Mouse (Mus musculus) small intestine, adult 2 months (tissue): Measurements from ENCODE around the gene Fam20b. TPM values are rescaled to one million over a fixed set of nuclear protein-coding genes. Genes with fewer than 3 reads are reported as not detected.
"Not testable (repeated sequence)": the region's sequence is repeated elsewhere in the genome, so short reads cannot be mapped to it uniquely, and the experiment has no call there.

Experiments used
- H3K27ac ChIP-seq: fragments of 200-500 bp; 2 replicates; pipeline ENCODE4 v1.5.1; 2012; ENCODE audit warnings: low read depth, low read length, control low read depth, inconsistent platforms; ENCODE audit not compliant: insufficient read depth
- H3K27me3 ChIP-seq: fragments of 200-500 bp; 2 replicates; pipeline ENCODE4 v1.6.1; 2012; ENCODE audit warnings: mild to moderate bottlenecking, moderate library complexity, low read length, inconsistent platforms; ENCODE audit not compliant: control insufficient read depth, insufficient read depth
- H3K36me3 ChIP-seq: fragments of 200-500 bp; 2 replicates; pipeline ENCODE4 v1.6.1; 2012; ENCODE audit warnings: mild to moderate bottlenecking, low read length, control low read depth, inconsistent platforms; ENCODE audit not compliant: control insufficient read depth, insufficient read depth
- H3K4me1 ChIP-seq: fragments of 200-500 bp; 2 replicates; pipeline ENCODE4 v1.6.1; 2012; ENCODE audit warnings: low read length, inconsistent platforms, mixed read lengths; ENCODE audit not compliant: control insufficient read depth, insufficient read depth, insufficient read length
- H3K4me3 ChIP-seq: fragments of 200-500 bp; 2 replicates; pipeline ENCODE4 v1.5.1; 2012; ENCODE audit warnings: low read depth, mild to moderate bottlenecking, control low read depth, inconsistent platforms, low read length, moderate library complexity
- CTCF ChIP-seq: fragments of 200-500 bp; IDR thresholded peaks from 2 replicates; pipeline ENCODE4 v1.5.1; 2012; ENCODE audit warnings: low read depth, mild to moderate bottlenecking, control low read depth, inconsistent platforms, low read length, moderate library complexity, mixed read lengths; ENCODE audit not compliant: insufficient replicate concordance, insufficient read length; ENCODE audit errors: extremely low read depth
- POLR2A ChIP-seq: fragments of 200-500 bp; IDR thresholded peaks from 2 replicates; pipeline ENCODE4 v1.6.1; 2012; ENCODE audit warnings: low read depth, mild to moderate bottlenecking, control low read depth, inconsistent platforms, low read length, moderate library complexity
- whole genome bisulfite sequencing: fragments of 180-500 bp; shearing (Covaris S2); methylation state at CpG from one replicate; pipeline ENCODE4 v1.1.7; 2018; 5-methylcytosine and 5-hydroxymethylcytosine counted together
- polyA plus RNA-seq: library from polyadenylated mRNA; depleted of rRNA; stranded (reverse); fragments of >200 nt; gene quantifications from 2 replicates; pipeline ENCODE4 v1.2.3, GENCODE M21; 2012

Gene Fam20b
- polyA plus RNA-seq, 1 experiment = 25.7 TPM

DNA sequence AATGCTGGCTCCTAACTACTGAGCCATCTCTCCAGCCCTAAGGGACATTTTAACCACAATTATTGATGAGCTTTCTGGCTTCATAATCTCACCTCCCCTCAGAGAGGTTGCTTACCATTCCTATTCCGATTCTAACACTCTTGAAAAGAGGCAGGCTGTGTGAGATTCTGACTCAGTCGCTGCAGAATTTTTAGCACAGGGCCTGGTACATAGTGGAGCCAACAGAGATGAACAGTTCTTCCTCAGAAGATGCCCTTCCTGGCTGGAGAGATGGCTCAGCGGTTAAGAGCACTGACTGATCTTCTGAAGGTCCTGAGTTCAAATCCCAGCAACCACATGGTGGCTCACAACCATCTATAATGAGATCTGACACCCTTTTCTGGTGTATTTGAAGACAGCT is 47.0 kb downstream of the Fam20b start:
- no peaks in the 10 kb centered on the region for H3K27me3 ChIP-seq
- H3K27ac ChIP-seq = no peak overlapping the region
- TF ChIP-seq CTCF (no peak), POLR2A (no peak)
- 95% methylated on average over 3 of the region's 3 CpGs for WGBS
- H3K4me1 ChIP-seq = peaks cover 24% of the 10 kb centered on the region
- no peaks in the 10 kb centered on the region for H3K36me3 ChIP-seq
- no peak overlapping the region for H3K4me3 ChIP-seq

DNA sequence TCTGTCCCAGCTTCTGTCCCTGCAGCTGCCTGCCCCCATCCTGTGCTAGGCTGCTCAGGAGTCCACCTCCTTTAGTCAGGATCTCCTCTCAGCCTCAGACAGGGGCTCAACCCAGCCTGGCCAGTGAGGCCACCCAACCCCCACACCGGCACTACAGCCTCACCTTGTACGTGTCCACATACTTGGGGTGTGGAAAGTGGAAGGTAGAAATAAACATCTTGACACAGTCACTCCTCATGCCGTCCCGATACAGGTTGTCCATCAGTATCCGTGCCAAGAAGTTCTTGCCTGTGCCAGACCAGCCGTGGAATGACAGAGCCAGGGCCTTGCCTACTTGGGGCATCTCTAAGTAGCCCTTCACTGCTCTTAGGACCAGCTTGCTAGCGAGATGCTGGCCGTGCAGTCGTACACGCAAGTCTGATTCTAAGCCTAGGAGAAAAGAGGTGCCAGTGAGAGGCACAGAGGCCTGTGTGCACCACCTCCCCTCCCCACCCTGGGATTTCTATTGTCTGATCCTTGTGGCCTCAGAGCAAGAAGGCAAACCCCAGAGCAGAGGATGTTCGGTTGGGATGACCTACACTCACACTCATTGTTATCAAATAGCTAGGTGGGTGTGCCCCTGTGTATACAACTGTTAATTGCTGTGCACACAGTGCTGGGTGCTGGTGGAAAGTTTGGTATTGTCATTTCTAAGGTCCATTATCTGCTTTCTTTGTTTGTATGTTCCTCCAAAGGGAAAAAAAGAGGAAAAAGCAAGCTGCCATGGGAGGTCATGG is 49.5 kb downstream of the Fam20b start:
- Histone ChIP-seq H3K27ac (peak overlapping the region; percentile 44), H3K27me3 (no peaks in the 10 kb centered on the region), H3K36me3 (no peaks in the 10 kb centered on the region), H3K4me1 (peaks cover 26% of the 10 kb centered on the region), H3K4me3 (no peak overlapping the region)
- WGBS = 50% methylated on average over 11 of the region's 11 CpGs
- TF ChIP-seq CTCF (no peak), POLR2A (no peak)

DNA sequence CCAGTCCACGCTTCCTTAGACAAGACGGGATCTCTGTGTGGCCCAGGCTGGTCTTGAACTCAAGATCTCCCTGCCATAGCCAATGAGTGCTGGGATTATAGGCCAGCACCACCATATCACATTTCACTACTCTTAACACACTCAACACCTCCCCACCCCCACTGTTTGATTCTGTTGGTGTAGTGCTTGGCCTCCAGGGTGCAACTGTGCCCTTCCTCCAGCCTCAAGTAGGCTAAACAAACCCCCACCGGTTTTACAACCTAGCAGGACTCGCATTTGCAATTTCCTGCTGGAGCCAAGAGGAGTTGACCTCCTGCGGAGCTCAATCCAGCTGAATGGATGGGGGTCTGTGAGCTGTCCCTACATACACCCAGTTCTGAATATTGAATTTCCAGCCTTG is 50.3 kb downstream of the Fam20b start:
- WGBS = 54% methylated on average over 5 of the region's 5 CpGs
- peaks cover 26% of the 10 kb centered on the region for H3K4me1 ChIP-seq
- H3K4me3 ChIP-seq = no peak overlapping the region
- no peak for TF ChIP-seq CTCF
- no peak for TF ChIP-seq POLR2A
- H3K27me3 ChIP-seq = no peaks in the 10 kb centered on the region
- H3K36me3 ChIP-seq = no peaks in the 10 kb centered on the region
- H3K27ac ChIP-seq = 0 out of 2 replicates have a peak overlapping the region, but pooled peaks have one; percentile 1

DNA sequence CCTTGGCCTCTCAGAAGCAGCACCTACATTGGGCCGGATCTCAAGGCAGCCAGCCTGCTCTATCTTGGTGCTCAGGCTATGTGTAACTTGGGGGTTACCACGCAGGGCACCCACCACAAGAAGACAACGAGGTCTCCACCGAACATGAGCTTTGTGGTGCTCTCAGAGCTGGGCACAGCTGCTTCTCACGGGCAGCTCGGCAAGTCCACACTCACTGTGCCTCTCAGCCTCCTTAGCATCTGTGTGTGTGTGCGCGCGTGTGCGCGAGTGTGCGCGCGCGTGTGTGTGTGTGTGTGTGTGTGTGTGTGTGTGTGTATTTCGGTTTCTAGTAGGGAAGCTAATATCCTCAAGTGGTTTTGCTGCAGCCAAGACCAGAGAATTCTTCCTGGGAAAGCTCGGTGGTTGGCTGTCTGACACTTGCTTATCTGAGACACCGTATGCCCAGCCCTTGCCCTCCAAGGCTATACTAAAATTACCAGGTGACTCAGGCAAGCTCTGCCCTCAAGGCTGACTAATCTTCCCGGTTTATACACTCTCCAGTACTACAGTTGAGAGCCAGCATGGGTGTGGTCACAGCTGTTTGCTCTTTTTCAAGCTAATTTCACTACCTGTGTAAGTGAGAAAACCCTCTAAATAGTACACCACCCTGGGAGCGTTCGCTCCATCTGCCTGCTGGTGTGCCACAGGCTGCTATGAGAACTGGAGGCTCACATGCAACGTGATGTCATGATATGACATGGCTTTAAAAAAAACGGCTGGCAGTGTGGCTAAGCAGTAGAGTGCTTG is 51.6 kb downstream of the Fam20b start:
- no peak for TF ChIP-seq POLR2A
- TF ChIP-seq CTCF = no peak
- WGBS = 45% methylated on average over 23 of the region's 23 CpGs
- H3K36me3 ChIP-seq = no peaks in the 10 kb centered on the region
- peaks cover 24% of the 10 kb centered on the region for H3K4me1 ChIP-seq
- peak overlapping the region; percentile 19; the same call in 1 of the 2 replicates for H3K4me3 ChIP-seq
- H3K27ac ChIP-seq = peak overlapping the region; percentile 53
- no peaks in the 10 kb centered on the region for H3K27me3 ChIP-seq

DNA sequence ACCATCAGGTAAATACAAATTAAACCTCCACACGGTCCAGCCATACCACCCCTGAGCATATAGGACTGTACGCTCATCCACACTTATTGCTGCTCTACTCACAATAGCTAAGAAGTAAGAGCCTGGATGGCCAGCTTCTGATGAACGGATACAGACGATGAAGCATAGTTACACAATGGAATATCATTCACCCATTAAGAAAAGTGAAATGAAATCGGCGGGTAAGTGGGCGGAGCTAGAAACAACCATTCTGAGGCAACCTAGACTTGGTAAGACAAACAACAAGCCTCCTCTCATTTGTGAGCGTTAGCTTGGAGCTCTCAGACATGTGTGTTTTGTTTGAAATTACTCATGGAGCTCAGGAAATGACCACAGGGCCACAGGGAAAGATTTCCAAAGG is 53.1 kb downstream of the Fam20b start:
- Histone ChIP-seq H3K27me3 (no peaks in the 10 kb centered on the region), H3K4me1 (peaks cover 31% of the 10 kb centered on the region), H3K4me3 (no peak overlapping the region), H3K36me3 (peaks cover 2% of the 10 kb centered on the region; the same call in 1 of the 2 replicates), H3K27ac (no peak overlapping the region)
- TF ChIP-seq CTCF (no peak), POLR2A (no peak)
- WGBS = 85% methylated on average over 8 of the region's 8 CpGs

DNA sequence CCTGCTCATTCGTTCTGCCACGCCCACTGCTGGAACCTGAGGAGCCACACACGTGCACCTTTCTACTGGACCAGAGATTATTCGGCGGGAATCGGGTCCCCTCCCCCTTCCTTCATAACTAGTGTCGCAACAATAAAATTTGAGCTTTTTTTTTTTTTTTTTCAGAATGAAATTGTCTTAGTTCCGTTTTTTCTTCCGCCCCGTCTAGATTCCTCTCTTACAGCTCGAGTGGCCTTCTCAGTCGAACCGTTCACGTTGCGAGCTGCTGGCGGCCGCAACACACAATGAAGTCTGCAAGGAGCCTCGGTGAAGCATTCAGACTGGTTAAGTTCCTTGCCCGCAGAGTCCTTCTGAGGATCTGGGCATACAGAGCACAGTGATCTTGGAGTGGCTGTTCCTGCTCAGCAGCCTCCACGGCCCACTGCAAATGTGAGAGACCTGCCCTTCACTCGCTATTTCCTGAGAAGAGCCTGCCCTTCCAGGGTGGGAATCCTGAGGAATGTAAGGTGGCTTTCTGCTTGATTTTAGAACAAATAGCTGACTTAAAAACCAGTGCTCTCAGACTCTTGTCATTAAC is 58.1 kb downstream of the Fam20b start:
- not testable (repeated sequence) for H3K27ac ChIP-seq, H3K36me3 ChIP-seq, H3K27me3 ChIP-seq
- peak overlapping the region; percentile 35 for H3K4me3 ChIP-seq
- 34% methylated on average over 21 of the region's 21 CpGs for WGBS
- H3K4me1 ChIP-seq = peaks cover 18% of the 10 kb centered on the region; the same call in 1 of the 2 replicates

DNA sequence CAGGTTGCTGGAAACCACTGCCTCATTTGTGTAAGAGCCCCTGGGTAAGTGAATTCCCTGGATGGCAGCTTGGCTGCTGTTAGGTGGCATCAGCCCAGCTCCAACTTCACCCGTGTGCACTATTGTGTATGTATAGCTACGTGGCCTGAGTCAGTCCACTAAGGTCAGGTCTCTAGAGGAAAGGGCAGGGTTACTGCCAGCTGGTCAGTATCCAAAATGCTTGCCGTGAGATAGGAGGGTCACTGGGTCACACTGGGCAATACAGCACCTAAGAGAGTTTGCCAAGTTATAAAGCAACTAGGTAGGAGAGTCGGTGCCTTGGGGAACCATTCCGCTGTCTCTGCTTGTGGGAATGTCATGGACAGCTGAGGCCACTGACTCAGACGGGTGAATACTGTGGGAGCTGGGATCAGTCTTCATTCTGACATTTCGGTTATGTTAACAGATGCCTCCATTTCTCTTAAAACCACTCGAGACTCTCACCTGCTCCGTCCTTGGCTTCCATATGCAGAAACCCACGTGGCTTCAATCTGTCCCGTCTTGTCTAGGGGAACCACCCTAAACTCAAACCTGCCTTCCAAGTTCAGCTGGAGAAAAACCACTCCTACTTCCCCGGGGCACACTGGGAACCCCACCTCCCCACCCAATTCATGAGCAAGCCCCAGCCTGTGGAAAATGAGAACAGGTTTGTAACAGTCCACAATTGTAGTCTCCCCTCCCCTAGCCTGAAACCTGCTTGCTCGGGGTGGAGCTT is 58.8 kb downstream of the Fam20b start:
- no peak for TF ChIP-seq POLR2A
- TF ChIP-seq CTCF = no peak
- 43% methylated on average over 13 of the region's 13 CpGs for WGBS
- H3K27ac ChIP-seq = no peak overlapping the region

More for the DNA sequence above, 58.8 kb downstream of the Fam20b start:
- H3K4me3 ChIP-seq = peak overlapping the region; percentile 35
- peaks cover 18% of the 10 kb centered on the region; the same call in 1 of the 2 replicates for H3K4me1 ChIP-seq
- peaks cover 2% of the 10 kb centered on the region; the same call in 1 of the 2 replicates for H3K36me3 ChIP-seq
- H3K27me3 ChIP-seq = no peaks in the 10 kb centered on the region
